Mouse (Mus musculus) monocyte, adult 5-6 weeks (primary cell): ENCODE measurements at regions not wholly inside any gene's neighbourhood (a gene's known extent, or its start where the extent isn't known, plus 50 kb on each side); places are given as distances from the start of the nearest gene placed in this dataset.

ENCODE experiments used
- ATAC-seq: fragments of 153-309, 156-312 bp; replicated peaks from 2 replicates; pipeline ENCODE4 v1.8.0; 2017; ENCODE audit warnings: mild to moderate bottlenecking; ENCODE audit not compliant: low TSS enrichment, insufficient number of reproducible peaks, severe bottlenecking, poor library complexity, low FRiP score

DNA sequence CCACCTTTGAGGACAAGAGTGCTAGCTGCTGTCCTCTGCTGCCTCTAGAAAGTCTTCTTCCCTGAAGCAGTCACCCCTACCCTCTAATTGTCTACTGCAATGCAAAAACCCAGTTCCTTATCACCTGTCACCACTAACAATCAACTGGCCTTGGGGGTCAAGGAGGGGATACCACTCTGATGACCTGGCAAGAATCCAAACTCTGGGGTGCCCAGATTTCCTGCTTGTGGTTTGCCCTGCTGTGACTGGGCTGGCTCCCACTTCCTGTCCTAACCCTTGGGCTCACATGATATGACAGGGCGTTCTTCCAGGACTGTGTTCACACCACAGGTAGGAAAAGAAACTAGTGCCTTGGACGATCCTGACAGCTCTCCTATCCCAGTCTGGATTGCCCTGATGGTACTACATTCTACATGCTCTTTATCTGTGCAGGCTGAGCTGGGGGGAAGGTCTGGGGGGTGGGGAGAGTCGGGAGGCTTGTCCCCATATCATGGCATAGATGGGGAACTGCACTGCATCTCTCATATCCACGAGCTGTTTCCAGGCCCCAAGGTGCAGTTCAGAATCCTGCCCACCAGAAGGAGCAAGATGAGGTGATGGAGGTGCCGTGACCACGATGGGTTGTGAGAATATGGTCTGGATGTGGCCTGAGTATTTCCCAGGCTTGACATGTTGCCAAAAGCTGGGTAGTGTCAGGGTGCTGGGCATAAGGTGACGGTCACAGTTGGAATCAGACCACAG is 81.0 kb downstream of the Maf start:
- ATAC-seq: no peak

DNA sequence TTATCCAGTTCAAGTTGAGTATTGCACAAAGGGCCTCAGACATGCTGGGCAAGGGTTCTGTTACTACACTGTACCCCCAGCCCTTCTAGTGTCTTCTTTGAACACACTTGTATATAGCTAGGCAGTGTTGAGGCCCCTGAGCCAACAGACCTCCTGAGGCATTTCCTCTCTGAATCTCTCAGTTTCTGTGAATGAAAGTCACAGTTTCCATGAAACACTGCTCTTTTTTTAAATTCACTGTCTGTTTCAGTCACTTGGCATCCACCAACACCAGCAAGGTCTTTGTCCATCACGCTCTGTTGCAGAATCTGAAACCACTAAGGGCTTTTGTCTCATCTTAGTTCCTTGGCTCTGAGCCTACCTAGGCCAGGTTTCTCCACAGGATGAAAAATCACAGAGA is 82.5 kb downstream of the Maf start:
- ATAC-seq: no peak

DNA sequence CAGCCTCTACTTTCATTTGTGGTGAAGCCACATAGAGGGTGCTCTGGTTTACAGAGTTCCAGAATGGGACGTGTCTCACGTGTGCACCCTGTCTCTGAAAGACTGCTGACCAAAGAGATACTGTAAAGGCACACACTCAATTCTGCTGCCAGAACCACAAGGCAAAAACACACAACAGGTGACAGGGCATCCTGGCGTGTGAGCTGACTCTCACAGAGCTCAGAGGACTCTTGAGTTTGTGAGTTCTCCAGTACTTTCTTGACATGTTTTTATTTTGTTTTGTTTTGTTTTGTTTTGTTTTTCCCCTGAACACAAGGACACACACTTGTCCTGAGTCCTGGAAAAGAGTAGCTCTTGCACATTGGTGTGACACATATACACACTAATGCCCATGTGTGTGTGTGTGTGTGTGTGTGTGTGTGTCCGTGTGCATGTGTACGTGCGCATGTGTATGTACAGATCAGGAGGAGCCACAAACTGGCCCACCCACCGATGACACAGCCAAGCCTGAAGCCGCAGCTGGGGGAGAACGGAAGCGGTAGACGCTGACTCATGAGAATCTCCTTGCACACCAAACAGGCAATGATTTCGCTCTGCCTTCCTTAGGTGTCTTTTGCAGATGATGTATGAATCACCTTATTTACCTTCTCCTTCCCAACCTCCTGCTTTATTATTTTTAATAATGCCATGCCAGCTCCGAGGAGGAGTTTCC is 89.4 kb downstream of the Maf start:
- peak; percentile 66 for ATAC-seq

DNA sequence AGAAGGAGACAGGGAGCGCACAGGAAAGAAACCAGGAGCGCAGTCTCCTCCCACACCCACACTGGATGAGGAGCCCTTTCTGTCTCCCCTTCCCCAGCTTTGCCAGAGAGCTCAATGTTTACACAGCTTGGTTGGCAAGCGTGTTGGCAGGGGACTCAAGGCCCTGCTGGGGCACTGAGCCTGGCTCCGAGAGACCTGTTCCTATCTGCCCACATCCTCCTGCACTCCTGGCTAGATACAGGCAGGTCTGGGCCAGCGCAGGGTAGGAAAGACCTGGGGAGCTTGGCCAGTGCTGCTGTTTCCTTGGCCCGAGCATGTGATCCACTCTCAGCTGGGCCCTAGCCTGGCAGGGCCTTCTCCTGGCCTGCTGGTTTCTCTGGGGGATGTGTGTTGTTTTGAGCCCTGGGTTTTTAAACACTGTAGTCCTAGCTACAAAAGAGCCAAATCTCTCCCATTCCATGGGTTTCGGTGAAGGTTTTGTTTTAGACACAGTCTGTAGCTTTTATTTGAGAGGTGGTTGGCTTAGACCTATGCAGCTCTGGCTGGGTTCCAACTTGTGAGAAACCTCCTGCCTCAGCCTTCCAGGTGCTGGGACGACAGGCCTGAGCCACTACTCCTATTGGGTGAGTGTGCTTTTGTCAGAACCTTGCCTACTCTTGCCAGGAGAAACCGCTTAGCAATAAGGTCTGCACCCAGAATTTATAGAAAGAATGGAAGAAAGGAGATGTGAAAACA is 90.6 kb downstream of the Maf start:
- ATAC-seq: no peak

DNA sequence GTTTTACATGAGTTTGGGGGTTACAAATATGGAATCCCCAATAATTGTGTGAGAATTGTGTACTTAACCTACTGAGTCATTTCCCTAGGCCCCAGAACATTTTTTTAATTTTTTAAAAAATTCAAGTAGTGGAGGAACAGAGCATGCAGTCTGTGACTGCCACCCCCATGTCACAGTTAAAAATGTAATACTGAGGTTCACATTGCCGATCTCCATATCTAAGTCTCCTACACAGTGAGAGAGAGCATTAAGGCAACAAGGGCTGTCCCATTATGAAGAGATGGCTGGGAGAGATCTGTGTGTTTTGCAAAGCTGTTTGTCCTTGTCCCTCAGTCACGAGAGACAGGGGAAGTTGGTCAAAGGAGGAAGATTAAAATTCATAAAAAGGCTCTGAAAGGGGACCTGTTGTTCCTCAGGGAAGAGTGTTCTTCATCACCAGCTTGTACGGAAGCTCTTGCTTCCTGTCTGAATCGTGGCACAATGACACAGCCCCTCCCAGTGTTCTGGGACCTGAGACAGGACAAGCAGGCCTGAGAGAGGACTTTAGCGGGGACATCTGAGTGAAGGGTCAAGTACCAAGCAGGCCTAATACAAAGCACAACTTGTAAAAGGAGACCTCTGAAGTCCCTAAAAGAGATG is 93.5 kb downstream of the Maf start:
- ATAC-seq: 0 out of 2 replicates have a peak, but pooled peaks have one; percentile 15

DNA sequence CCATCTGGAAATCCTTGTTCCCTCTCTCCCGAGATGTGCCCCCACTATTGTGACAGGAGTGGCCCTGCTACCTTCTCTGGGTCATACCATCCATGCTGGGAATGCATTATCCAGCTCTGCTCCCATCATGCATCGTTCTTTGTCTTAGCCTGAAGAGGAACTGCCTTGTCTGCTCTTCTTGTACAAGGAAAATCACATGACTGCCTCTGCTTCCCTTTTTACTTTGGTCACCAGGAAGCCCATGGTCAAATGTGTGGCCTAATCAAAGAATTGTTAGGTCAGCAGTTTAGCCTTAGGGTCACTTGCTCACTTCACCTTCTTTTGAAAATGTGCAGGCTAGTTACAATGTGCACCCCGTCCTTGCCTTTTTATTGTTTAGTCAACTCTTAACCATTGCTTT is 95.5 kb downstream of the Maf start:
- ATAC-seq: peak; percentile 78

DNA sequence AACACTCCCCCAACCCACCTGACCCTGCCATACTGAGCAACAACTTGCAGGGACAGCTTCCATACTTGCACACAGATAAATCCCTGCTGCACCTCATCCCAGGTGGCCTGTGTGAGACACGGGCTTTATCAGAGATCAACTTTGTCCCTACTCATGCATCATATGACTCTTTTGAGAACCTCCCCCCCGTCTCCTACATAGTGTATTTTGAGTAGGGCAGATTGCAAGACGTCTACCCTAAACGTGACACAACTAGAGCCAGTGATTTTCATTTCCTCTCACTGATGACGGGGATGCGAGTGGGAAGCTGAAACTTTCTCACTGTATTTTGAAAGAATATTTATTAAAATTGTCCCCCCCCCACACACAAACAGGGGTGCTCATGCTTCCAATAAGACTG is 107.8 kb downstream of the Maf start:
- ATAC-seq: peak; percentile 49; the same call in 1 of the 2 replicates

DNA sequence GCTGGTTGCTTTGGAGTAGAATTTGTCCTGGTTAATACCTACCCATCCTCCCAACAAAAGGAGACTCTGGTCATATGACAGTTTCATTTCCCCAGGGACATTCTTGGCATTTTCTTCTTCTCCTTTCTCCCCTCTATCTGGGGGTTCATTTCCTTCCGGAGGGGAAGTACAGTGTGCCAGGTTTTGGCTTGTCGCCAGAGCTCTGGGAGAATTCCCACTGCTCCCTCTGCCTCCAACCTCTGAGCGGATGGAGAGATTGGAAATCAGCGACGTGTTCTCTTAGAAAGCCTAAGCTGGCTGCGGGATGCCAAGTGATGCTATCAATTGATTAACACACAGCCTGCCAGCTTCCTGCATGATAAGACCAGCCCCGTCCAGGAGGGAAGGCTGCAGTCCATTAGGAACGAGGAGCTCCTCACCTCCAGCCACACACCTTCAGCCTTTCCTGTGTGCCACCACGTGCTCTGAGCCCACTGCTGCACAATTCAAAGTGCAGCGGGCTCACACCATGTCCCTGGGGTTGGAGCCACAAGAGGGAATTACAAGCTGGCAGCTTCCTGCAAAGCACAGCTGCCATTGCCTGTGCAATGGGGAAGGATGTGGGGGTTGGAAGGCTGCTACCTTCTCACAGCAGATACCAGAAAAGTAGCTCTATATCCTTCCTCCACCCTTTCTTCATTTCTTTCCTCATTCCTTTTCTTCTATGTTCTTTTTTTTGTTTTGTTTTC is 110.2 kb downstream of the Maf start:
- no peak for ATAC-seq

DNA sequence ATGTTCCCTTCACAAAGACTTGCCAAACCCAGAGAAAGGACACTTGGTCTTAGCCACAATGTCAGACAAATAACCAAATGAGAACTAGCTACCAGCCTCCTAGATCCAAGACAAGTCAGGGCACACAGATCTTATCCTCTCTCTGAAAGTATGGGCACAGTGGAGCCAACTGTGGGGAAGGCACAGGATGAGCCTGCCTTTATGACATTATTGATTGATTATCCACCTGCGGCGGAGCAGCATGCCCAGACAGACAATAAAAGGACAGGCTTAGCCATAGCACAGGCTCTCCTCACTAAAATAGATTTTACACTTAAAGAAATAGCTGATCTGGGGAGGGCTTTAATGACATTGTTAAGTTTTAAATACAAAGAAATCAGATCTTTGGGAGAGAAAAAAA is 117.9 kb downstream of the Maf start:
- ATAC-seq: no peak

DNA sequence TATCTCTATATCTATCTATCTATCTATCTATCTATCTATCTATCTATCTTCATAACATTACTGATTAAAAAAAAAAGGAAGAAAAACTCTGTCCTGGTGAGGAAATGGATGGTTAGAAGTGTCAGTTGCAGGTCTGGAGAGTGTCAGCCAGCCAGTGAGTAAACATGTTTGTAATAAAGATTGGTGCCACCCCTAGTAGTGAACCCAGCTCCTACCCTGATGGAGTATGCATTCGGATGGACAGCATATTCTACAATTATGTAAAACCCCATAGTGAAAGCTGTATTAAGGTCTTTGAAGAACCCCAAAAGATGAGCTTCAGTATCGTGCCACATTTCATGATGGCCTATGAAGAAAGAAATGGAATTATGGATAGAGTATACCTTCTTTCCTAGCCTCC is 118.5 kb downstream of the Maf start:
- ATAC-seq: no peak

DNA sequence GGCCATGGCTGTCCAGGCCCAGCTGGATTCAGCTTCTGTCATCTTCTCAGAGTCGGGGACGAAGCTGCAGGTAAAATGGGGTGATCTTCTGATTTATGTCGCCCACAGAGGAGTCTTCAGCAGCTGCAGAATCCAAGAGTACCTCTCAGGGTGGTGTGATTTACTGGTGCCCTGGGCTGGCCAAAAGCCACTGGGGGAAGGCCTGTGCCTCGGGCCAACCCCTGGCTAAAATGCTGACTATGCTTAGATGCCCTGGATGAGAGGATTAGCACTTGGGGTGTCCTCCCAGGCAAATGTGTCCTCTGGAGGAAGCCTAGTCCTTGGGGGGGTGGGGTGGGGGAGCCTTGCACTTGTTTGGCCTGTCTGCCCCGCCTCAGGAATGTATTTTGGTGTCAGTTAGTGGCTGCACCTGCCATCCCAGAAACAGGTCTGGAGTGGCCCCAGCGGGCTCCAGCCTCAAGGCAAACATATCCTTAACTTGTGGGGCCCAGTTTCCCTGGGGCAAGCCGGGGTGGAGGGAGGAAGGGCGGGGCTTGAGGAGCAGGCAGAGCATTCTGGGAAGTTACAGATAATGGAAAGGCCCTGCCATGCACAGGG is 123.2 kb downstream of the Maf start:
- no peak for ATAC-seq

DNA sequence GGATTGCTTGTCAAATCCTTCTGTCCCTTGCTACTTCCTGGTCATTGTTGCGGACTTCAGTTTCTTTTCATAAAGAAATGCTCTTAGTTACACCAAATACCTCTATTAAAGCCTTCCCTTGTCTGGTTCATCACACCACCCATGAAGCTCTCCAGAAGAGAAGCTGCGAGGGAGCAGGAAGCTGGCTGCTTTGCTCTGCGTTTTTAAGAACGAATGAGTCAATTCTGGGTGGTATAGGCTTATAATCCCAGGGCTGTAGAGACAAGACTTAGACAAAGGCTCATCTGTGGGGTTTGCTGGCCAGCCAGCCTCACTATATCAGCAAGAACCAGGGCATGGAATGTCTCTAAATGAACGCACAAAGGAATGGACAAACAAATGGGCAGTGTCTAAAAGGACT is 124.4 kb downstream of the Maf start:
- ATAC-seq: no peak

DNA sequence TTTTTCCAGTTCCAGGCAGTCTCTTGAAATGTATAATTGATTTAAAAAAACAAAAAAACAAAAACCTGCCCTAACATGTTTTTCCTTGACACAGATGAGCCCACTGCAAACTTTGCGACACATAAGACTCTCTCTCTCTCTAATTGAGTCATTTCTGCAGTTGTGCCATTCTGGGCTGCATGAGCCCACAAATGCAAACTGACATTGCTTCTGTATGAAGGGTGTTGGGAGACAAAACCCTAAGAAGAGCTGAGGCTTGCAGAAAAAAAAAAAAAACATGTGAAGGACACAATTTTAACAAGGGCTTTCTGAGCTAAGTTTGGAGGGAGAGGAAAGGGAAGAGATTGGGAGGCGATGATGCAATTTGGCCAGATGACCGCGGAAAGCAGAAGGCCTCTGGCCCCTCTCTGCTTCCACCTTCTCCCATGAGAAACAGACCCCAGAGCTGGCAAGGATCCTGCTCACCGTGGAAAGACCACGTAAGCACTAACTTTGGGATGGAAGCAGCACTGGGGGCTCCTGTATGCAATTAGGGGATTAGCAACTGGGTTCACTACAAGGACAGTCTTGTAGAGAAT is 125.6 kb downstream of the Maf start:
- ATAC-seq: no peak

DNA sequence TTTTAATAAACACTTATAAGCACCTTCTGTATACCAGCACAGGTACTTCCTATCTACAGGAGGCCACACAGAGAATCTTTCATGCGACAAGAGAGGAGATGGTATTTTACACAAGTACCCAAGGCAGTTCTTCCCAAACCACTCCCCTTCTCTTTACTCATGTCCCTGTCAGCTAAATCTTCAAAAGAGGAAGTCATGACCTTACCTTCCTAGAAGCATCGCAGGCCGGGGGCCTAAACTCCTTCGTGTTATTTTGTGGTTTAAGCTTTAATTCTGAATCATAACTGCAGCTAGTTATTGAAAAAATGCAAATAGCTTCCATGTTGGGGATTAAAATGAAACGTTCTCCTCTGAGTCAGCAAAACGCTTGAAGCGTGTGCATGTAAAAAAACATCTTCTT is 139.2 kb downstream of the Maf start:
- ATAC-seq: peak; percentile 53; the same call in 1 of the 2 replicates

DNA sequence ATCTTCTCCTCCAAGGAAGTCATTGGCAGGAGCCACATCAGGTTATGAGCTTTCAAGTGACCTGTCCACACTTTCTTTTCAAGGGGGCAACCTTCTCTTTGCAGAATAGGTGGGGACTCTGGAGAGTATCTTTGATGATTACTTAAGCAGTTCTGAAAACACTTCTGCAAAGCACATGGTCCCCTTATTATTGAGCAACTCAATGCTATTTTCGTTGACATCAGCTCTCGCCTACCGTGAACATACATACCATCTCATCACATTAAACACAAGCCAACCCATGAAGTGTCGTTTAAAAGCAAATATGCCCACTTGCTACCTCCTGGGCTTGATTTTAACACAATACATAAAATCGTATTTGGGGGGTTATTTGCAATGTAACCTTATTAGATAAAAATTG is 141.8 kb downstream of the Maf start:
- ATAC-seq: no peak

DNA sequence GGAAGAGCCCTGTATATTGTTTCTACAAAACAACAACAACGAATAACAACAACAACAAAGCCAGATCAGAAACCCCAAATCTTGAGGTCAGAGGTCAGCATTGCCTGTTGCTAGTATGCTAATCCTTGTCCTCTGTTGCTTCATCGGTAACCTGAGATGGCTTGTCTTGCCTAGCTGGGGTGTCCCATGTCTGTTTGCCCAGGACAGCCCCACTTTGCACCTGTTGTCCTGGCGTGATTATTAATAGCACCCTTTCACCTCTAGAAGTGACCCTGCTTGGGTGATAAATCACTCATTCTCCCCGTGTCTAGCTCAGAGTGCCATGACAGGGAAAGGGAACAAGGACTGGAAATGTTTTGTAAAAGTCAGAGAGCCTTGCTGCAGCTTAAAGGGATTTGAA is 145.2 kb downstream of the Maf start:
- no peak for ATAC-seq

DNA sequence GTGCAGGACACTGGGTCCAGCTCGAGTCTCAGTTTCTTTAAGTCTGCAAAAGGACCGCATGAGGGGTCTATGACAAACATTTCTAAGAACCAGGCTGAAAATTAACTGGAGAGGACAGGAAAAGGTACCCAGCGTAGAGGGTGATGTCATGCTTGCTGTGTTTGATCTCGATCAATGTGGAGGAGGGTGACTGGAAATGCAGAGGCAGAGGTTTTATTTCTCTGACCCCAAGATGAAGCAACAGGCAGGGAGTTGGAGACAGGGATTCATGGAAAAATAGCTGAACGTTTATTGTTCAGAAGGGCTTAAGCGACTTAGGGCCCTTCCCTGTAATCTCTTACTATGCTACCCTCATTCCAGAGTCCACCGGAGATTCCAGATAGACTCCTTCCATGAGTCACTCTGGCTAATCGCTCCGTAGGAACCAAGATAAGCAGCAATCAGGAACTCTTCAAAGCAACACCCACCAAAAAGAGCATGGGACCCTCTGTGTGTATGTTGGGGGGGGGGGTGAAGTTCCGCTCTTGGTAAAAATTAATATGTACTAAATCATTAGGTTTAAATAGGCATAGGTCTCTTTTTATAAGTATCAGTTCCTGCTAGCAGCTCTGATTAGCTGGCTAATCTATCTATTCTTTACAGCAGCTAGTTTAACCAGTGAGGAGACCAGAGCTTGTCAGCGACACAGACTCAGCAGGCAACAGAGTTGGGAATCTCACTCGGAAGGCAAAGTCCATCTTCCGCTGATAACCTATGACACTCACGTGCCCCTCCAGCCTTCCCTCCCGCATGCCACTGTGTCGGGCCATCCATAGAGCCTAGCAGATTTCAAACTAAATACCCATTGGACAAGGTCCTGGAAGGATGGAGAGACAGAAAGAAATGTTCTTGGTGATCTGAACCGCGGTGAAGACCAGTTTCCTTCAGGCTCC is 146.3 kb downstream of the Maf start:
- no peak for ATAC-seq
